Mouse (Mus musculus) kidney, adult 8-10 months (tissue): ENCODE measurements around the gene Sf3a1.
A peak's percentile ranks its signal among the peaks of the same experiment; 100 is the strongest.
"Not testable (repeated sequence)": the region's sequence is repeated elsewhere in the genome, so short reads cannot be mapped to it uniquely, and the experiment has no call there.

Source experiments
- DNase-seq, 2 experiments: peaks; one replicate each; pipeline ENCODE4 v3.0.0; 2022

The Sf3a1 gene

DNA sequence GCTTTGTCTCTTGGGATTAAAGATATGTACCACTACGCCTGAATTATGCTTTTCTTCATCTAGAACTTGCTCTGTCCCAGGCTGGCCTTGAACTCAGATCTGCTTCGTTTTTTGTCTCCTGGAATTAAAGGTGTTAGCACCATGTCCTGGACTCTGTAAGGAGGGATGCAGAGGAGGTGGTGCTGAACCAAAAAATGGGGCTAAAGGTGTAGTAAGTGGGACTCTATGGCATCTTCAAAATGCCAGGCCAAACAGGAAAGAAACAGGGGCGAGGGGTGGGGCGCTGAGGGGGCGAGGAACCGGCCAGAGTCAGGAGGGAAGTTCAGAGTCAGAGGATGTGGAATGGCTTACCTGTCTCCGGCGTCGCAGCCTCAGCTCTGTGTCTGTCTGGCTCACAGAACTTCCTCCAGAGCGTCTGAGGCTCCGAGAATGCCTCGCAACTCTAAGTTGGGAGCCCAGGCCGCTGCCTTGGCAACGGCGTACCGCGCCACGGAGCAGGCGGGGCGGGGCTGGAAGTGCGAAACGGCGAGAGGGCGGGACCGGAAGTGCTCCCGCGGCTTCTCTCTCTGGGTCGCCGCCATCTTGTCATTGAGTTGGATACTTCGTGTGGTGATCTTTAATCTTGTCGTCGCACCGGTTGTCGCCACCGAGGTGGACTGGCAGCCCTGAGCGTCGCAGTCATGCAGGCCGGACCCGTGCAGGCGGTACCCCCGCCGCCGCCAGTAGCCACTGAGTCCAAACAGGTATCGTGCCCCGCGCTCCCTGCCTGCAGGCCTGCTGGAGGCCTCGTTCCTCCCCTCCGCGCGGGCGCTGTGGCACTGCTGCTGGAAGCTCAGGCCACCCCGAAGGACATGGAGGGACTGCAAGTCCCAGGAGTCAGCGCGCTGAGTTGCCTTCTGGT lies at the start of gene Sf3a1, which contains the start of gene Ccdc157:
Sf3a1 (plus strand) TSS at position 543 of the 901 bp plus-strand sequence.
Ccdc157 (minus strand) TSS at position 486 of the 901 bp plus-strand sequence.
- DNase-seq = peak; percentile 91 to 94

DNA sequence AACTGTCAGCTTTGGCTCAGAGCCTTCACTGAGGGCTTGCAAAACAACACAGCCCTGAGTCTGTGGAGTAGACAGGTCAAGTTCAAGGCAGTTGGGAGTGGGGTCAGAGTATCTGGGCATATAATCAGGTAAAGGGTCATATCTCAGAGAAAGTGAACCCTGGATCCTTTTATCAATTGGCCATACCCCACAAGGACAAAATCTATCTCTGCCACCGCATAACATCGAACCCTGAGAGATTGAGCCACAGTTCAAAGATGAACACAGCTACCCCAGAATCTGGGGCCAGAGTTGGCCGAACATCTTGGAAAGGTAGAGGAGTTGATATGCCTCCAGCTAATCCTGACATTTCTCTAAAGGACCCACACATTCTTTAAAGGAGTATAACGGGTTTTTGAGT lies 48.1 kb upstream of the Sf3a1 start:
- DNase-seq = no peak

DNA sequence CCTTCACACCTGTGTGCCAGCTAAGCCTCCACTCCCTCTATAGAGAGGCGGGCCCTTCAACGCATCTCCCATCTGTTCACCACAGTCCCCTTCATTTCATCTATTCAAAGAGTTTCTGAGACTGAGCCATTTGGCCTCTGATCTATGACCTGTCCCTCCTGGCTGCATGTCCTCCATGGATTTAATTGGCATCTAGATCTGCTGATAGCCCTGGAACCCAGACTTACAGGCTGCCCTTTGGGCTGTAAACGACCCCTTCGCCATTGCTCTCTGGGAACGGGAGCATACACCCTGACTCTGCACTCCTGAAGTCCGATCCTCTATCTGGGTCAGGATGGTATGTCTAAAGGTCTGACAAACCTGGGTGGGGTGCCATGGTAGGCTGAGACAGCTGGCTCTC lies 47.3 kb upstream of the Sf3a1 start:
- DNase-seq = no peak

DNA sequence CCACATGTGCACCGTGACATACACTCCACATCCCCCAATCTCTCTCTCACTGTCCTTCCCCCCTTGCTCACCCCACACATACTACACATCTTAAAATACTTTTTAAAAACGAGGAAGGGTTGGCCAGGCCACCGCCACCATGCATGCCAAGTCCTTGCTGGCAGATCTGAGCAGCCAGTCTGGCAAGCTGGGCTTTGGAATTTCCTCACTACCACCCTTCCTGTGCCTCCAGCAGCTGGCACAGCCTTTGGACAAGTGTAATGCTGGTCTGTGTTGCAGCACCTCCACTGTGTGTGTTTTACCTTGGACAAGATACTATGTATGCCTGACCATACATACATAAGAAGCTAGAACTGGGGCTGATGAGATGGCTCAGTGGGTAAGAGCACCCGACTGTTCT lies 46.7 kb upstream of the Sf3a1 start:
- no peak for DNase-seq

DNA sequence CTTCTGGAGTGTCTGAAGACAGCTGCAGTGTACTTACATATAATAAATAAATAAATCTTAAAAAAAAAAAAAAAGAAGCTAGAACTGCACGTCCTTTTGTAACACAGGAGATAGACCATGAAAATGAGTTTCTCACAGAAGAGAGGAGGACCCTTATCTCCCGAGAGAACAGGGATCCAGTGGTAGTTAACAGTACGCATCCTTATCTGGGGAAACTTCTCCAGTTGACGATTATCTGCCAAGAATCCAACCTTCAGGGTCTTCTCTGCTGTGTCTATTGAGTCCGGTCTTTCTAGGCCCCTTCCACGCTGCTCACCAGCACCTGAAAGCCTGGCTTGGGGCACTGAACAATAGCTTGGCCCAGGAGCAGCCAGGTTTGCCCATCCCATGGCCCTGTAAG lies 46.2 kb upstream of the Sf3a1 start:
- no peak for DNase-seq

DNA sequence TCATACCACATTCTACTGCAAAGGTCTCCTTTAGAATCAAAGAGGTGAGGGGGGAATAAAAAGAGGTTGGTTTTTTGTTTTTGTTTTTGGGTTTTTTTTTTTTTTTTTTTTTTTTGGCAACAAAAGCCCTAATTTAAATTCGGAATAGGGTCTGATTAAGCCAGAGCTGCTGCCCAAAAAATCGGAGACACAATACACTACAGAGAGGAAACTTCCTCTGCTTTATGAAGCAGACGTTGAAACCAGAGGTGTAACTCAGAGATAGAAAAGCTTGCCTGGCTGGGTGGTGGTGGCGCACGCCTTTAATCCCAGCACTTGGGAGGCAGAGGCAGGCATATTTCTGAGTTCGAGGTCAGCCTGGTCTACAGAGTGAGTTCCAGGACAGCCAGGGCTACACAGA lies 45.6 kb upstream of the Sf3a1 start:
- DNase-seq = not testable (repeated sequence)

DNA sequence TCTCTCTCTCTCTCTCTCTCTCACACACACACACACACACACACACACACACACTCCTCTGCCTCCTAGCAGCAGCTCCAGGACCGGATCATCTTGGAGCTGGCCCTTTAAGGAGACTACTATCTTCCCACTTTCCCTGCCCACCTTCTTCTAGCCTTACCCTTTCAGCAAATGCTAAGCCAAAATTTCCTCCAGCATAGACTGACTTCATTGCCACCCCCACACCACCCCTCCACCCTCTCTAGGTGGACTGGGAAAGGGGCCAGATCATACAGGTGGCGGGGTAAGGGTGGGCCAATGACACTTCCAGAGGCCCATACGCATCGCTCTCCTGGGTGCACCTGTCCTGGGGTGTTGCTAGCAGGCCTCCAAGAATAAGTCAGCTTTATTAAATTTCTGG lies 44.7 kb upstream of the Sf3a1 start:
- no peak for DNase-seq

DNA sequence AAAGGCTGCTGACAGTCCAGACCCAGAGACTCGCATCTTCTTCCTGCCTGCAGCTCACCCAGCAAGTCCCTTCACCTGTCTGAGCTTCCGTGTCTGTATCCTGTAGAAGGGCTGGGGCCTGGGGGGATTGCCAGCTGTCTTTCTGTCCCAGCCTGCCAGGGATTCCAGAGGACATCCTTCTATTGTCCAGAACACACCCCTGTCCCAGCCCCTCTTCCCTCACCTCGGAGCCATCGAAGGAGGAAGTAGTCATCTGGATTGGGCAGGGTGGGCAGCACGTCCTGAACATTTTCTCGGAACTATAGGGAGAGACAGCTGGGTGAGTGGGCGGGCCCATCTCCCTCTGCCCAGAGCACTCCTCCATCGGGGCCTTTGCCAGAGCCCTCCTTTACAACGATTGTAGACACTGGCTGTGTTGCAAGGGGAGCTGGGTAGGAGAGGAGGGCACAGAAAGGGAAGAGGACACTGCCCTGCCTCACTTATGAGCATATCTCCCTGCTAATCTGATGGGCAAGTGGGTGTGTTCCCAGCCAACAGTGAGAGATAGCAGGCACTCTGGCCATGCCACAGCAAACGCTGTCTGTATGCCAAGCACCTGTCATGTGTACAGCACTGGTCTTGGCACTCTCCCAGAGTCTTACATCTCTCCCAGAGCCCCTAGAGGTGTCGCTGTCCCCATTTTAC lies 43.5 kb upstream of the Sf3a1 start:
- DNase-seq = no peak

DNA sequence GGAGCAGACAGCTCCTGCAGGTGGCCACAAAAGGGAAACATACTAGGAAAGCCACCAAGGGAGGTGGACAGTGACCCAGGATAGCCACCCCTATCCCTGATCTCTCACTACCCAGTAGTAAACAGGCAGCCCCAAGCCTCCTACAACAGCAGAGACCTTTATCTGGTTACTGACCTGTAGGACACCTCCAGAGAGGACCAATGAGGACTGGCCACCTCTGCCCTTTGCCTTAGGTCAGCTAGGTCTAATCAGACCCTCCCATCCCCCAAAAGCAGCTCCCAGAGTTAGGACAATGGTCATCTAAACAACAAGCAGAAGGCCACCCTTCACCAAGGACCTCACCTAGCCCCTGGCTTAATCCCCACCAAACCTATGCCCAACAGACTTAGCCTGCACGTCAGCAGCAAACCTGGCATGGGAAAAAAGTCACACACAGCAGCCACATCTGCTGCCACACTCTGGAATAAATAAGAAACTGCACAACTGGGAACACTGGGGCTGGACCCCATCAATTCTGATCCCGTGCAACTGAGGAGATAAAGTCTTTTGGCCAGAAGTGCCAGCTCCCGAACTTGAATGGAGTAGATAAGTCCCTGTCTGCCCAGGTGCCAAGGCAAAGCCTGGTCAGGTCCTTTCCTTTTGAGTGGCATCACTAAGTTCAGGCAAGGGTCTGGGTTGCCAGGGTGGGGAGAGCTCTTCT lies 42.6 kb upstream of the Sf3a1 start:
- no peak for DNase-seq

DNA sequence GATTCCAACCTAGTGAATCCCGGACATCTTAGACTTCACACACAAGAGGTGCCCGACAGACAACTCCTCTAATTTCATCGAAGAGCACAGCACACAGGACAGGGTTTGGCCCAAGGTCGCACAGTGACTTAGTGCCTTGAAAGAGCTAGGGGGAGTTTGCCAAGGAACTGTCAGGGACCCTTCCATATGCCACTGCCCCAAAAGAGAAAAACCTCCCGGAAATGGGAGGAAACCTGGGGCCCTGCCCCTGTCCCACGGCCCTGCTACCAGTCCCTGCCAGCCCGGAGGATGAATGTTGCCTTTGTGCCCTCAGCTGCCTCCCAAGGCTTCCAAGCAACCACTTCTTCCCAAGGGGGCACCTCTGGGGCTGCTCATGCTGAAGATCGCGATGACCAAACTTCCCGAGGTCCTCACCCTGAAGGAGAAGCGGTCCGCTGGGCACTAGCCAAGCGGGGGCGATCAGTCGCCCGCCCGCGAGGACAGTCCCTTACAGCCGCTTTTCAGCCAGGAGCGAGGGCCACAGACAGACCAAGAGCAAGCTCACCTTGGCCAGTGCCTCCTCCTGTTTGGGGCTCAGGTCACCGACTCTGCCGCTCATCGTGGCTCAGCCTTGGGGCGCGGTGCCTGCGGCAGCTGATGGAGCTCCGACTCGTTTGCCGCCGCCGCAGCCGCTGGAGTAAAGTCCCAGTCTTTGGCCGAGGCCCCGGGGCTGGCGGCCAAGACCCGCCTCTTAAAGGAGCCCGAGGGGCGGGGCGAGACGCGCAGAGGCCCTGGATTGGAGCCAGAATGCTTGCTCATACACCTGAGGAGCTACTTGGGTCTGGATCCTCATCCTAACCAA lies 41.8 kb upstream of the Sf3a1 start:
- peak; percentile 70 to 81 for DNase-seq

DNA sequence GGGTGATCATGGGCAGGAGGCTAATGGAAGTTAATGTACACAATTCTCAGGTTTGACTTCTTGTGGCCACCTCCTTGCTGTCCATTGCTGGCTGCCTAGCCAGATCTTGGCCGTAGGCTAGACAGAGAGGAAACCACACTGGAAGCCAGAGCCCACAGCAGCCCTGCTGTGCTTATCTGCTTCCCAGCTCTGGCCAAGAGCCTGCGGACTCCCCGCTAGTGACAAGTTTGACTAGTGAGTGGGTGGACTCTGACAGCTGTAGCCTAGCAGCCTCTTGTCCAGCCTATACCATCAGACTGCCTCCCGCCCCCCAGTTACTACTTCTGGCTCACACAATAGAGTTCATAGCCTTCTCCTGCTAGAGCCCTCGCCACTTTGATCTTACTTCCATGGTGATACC lies 40.5 kb upstream of the Sf3a1 start:
- DNase-seq = no peak

DNA sequence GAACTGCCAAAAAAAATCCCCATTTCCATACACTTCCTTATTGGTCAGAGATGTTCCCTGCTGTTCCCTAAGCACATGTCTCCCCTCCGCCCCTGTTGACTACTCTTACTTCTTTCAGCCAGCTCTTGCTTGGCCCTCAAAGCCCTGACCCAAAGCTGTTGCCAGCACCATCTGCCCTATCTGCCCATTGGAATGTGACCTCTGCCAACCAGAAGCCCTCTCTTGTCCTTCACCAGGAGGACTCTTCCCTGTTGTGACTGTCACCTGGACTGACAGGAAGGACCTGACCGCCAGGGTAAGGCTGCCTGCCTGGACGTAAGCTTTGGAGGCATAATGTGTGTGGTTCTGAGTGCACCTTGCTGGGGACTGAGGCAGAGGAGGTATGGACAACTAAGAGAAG lies 38.5 kb upstream of the Sf3a1 start:
- no peak for DNase-seq

DNA sequence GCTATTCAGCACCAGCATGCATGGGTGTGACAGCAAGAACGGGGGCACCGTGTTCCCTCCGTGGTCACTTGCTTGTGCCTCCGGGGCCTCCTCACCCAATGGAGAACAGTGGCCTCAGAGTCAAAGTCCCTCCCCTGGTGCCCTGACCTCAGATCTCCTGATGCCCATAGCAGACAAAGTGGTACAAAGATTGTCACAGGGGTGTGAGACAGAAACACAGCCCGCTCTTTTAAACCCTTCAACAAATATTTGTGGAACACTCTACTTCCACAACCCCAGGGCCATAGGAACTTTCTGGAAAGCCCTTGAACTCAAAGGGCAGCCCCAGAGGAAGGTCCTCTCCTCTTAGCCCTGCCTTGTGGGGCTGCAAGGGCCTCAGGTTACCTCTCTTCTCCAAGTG lies 37.9 kb upstream of the Sf3a1 start:
- no peak for DNase-seq

DNA sequence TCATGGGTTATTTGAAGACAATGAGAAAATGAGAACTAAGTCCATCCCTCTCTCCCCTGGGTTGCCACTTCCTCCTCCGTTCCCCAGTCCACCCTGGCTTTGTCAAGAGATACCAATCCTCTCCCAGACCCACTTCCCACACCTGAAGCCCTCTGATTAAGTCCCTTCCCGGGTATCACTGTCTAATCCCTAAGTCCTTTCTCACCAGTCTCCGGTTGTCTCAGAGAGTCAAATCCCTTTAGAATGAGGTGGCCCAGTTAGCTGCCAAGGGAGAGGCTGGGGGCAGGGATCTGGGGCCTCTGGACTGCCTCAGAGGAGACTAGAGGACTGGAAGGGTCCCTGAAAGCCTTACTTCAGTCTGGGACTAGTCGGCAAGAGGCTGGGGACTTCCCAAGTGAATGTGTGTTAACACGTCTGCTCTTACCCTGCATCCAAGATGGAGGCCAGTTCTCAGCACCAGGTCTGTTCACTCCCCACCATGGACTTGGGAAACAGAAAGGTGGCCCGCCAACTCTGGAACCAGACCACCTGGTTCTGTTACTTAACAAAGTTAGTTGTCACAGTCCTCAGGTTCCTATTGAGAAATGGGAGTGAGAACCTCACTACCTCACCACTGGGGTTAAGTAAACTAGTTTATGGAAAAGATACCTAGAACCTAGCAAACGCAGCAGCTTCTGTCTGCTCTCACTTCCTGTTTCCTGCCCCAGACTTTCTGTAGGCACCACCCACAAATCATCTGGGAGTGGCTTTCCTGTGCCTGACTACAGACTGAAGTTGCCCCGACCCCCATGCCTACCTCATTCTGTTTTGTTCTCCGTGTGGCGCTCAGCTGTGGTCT lies 37.2 kb upstream of the Sf3a1 start, which contains the start of gene Sec14l2:
Sec14l2 (minus strand) TSS at position 674 of the 838 bp plus-strand sequence.
- no peak for DNase-seq

DNA sequence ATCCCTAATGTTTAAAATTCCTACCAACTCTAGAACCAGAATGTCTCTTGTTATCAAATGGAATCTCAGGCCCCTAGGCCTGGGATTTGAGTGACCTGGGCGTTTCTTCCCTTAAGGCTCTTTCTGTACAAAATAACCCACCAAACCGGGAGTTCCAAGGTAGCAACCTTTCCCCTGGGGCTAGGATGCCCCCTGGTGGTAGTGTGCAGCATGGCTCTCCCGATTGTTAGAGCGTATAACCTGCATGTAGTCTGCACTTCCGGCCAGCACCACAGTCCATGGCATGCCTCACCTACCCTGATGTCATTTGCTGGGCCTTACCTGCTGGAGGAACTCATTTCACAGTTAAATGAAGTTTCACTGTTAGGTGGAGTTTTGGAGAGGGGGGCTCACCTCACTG lies 36.2 kb upstream of the Sf3a1 start:
- DNase-seq = peak in 1 of 2 experiments; percentile 55

DNA sequence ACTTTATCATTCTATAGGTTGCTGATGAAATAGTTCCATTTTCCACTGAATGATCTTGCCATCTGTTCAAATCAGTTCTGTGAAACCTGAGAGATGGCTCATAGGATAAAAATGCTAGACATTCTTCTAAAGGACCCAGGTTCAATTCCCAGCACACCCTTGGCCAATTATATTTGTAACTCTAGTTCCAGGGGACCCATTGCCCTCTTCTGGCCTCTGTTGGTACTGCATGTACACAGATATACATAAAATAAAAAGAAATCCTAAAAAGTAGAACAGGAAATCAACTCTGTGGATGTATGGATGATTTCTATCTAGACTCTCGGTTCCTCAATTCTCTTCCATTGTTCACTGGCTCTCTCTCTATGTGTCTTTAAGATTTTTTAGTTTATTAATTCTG lies 33.1 kb upstream of the Sf3a1 start:
- no peak for DNase-seq

DNA sequence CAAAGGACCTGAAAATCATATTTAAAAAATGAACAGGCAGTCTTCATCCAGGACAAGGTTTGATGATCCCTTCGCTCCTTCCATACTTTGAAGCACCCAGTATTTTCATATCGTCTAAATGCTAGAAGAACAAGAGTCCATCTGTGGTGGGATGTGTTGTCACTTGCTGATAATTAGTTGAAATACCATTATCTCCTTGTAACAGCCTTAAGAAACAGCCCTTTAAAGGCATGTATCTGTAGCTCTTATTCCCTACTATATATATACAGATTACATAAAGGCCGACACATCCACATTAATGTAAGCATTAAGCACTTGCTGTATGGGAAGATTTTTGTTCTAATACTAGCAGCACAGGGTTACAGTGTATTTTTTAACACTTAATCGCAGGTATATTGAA lies 31.7 kb upstream of the Sf3a1 start:
- DNase-seq = not testable (repeated sequence)

DNA sequence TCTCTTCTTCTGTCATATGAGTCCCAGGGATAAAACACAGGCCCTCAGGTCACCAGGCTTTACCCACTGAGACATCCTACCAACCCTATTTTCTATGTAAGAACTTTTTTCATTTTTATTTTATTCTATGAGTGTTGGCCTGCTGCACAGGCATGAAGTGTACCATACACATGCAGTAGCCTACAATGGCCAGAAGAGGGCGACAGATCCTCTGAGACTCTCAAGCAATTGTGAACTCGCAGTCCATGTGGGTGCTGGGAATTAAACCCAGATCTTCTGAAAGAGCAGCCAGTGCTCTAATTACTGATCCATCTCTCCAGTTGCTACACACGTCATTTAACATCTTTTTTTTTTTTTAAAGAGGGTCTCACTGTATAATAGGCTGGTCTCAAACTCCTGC lies 26.7 kb upstream of the Sf3a1 start:
- DNase-seq = no peak

DNA sequence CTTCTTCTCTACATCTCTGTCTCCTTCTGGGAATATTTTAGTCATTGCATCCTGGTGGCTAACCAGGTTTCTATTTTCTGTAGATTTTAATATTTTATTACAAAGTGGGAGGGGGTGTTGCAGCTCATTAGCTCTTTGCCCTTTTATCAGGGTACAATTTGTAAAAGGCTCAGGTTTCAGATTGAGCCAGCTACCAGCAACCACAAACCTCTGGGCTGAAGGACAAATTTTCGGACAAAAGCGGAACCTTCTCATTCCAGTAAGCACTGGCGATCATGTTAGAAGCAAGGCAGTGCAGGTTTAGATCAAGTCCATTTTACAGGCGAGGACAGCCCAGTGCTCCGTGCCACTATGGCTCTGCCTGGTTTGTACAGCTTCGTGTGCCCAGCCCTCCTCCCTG lies 25.8 kb upstream of the Sf3a1 start:
- DNase-seq = no peak

DNA sequence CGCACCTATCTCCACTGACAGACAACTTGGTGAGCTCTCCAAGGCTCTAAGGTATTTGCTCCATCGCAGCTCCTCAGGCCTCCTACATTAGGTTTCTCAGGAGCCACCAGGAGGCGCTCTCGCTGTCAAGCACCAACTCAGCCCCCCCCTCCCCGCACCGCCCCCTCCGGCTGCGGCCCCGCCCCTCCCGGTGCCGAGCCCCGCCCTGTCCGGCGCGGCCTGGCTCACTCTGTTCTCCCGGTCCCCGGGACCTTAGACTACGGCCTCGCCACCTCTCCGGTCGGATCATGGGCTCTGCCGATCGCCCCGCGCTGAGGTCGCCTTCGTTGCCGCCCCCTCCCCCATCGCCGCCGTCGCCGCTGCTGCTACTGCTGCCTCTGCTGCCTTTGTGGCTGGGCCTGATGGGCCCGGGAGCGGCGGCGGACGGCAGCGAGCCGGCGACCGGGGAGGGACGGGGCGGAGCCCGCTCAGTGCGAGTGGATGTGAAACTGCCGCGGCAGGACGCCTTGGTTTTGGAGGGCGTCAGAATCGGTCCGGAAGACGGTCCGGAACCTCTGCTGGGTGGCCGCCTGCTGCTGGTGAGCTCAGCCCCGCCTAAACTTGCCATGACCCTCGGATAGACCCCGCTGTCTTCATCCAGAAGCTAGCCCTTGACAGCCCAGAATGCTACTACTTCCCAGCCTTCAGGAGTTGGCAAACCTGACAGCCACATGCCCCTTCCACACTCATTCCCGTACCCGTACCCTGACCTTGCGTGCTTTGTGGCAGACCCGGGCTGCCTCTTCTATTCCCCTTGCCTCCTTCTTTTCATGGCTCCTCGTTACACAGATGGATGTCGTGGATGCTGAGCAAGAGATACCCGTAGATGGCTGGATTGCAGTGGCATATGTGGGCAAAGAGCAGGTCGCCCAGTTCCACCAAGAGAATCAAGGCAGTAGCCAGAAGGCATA lies 24.9 kb upstream of the Sf3a1 start, which contains the start of gene Rnf215:
Rnf215 (plus strand) TSS at position 217 of the 950 bp plus-strand sequence.
- peak; percentile 78 to 86 for DNase-seq
